Mouse (Mus musculus) neural tube, embryonic 12.5 days (tissue): ENCODE results near the gene Tmem273. TPM values are rescaled to one million over a fixed set of nuclear protein-coding genes. Genes with fewer than 3 reads are reported as not detected.

Experiments
- ATAC-seq: fragments of 200-750 bp; cut with Nextera tagmentation; 2 replicates; pipeline ENCODE4 v1.8.0; 2017; ENCODE audit warnings: low read depth, mild to moderate bottlenecking, moderate TSS enrichment, moderate library complexity; ENCODE audit not compliant: low FRiP score
- H3K27ac ChIP-seq: fragments of 300-500 bp; sonication (generic); 2 replicates; pipeline ENCODE4 v1.5.1; 2016
- H3K27me3 ChIP-seq: fragments of 300-500 bp; sonication (generic); replicated peaks from 2 replicates; pipeline ENCODE4 v1.6.1; 2016; ENCODE audit warnings: mild to moderate bottlenecking
- H3K36me3 ChIP-seq: fragments of 300-500 bp; sonication (generic); 2 replicates; pipeline ENCODE4 v1.6.1; 2016; ENCODE audit warnings: mild to moderate bottlenecking
- H3K4me1 ChIP-seq: fragments of 300-500 bp; sonication (generic); 2 replicates; pipeline ENCODE4 v1.6.1; 2016
- H3K4me2 ChIP-seq: fragments of 300-500 bp; sonication (generic); replicated peaks from 2 replicates; pipeline ENCODE4 v1.6.1; 2016; ENCODE audit warnings: mild to moderate bottlenecking
- H3K4me3 ChIP-seq: fragments of 300-500 bp; sonication (generic); 2 replicates; pipeline ENCODE4 v1.5.1; 2016
- H3K9ac ChIP-seq: fragments of 300-500 bp; sonication (generic); 2 replicates; pipeline ENCODE4 v1.6.1; 2016; ENCODE audit warnings: mild to moderate bottlenecking
- H3K9me3 ChIP-seq: fragments of 300-500 bp; sonication (generic); 2 replicates; pipeline ENCODE4 v1.6.1; 2016; ENCODE audit warnings: mild to moderate bottlenecking
- WGBS: fragments of 180-500 bp; shearing (Covaris S2); methylation state at CpG from one replicate; pipeline ENCODE4 v1.1.7; 2016; 5-methylcytosine and 5-hydroxymethylcytosine counted together
- polyA plus RNA-seq: library from polyadenylated mRNA; unstranded; fragments of >200 nt; fragmentation: Nextera tagmentation; extraction: Ambion mirVana; gene quantifications from 2 replicates; pipeline ENCODE4 v1.2.1, GENCODE M21; 2016

Tmem273 gene
- 0.74 and 0.92 TPM in 2 replicates for polyA plus RNA-seq

GRCm38 (mm10) chr14:32785556-32786130 lies at the start of gene Tmem273:
Gene Tmem273 (plus strand): TSS chr14:32785963.
- H3K9me3 ChIP-seq: no peaks in the 10 kb centered on the region
- H3K36me3 ChIP-seq: no peaks in the 10 kb centered on the region
- H3K27me3 ChIP-seq: no peaks in the 10 kb centered on the region
- H3K27ac ChIP-seq: no peak within 1 kb of the TSS
- 81% methylated on average over 3 of the region's 3 CpGs for WGBS
- H3K9ac ChIP-seq: no peak within 1 kb of the TSS
- no peak within 1 kb of the TSS for H3K4me2 ChIP-seq
- H3K4me1 ChIP-seq: no peaks in the 10 kb centered on the region
- no peak for ATAC-seq
- H3K4me3 ChIP-seq: no peak within 1 kb of the TSS

GRCm38 (mm10) chr14:32736561-32736960 lies 49.2 kb upstream of the Tmem273 start:
- 82% methylated on average over 6 of the region's 6 CpGs for WGBS
- H3K27me3 ChIP-seq: no peaks in the 10 kb centered on the region
- no peak overlapping the region for H3K4me3 ChIP-seq
- no peaks in the 10 kb centered on the region for H3K4me1 ChIP-seq
- ATAC-seq: no peak
- H3K36me3 ChIP-seq: no peaks in the 10 kb centered on the region
- H3K9me3 ChIP-seq: peaks cover 10% of the 10 kb centered on the region; the same call in 1 of the 2 replicates
- no peak overlapping the region for H3K27ac ChIP-seq
- H3K9ac ChIP-seq: no peak overlapping the region
- H3K4me2 ChIP-seq: no peak overlapping the region

GRCm38 (mm10) chr14:32738586-32738985 lies 47.2 kb upstream of the Tmem273 start:
- no peak for ATAC-seq
- 91% methylated on average over 5 of the region's 5 CpGs for WGBS
- no peak overlapping the region for H3K9ac ChIP-seq
- H3K4me2 ChIP-seq: no peak overlapping the region
- peaks cover 10% of the 10 kb centered on the region; the same call in 1 of the 2 replicates for H3K9me3 ChIP-seq
- H3K27me3 ChIP-seq: no peaks in the 10 kb centered on the region
- no peak overlapping the region for H3K27ac ChIP-seq
- H3K36me3 ChIP-seq: no peaks in the 10 kb centered on the region
- H3K4me3 ChIP-seq: no peak overlapping the region
- H3K4me1 ChIP-seq: no peaks in the 10 kb centered on the region

- Histone ChIP-seq H3K9ac (no peak overlapping the region), H3K36me3 (no peaks in the 10 kb centered on the region), H3K4me1 (no peaks in the 10 kb centered on the region), H3K4me3 (no peak overlapping the region), H3K4me2 (no peak overlapping the region), H3K9me3 (no peaks in the 10 kb centered on the region), H3K27ac (no peak overlapping the region), H3K27me3 (no peaks in the 10 kb centered on the region)
- WGBS: 86% methylated on average over 6 of the region's 6 CpGs
- ATAC-seq: no peak
Measured at GRCm38 (mm10) chr14:32748519-32748918, 37.2 kb upstream of the Tmem273 start.

GRCm38 (mm10) chr14:32750727-32751126 lies 35.0 kb upstream of the Tmem273 start:
- H3K36me3 ChIP-seq: no peaks in the 10 kb centered on the region
- no peak for ATAC-seq
- H3K9me3 ChIP-seq: no peaks in the 10 kb centered on the region
- H3K27me3 ChIP-seq: no peaks in the 10 kb centered on the region
- H3K9ac ChIP-seq: no peak overlapping the region
- no peak overlapping the region for H3K4me3 ChIP-seq
- H3K27ac ChIP-seq: no peak overlapping the region
- no peak overlapping the region for H3K4me2 ChIP-seq
- WGBS: 88% methylated on average over 6 of the region's 6 CpGs
- no peaks in the 10 kb centered on the region for H3K4me1 ChIP-seq

- ATAC-seq: no peak
- Histone ChIP-seq H3K4me2 (no peak overlapping the region), H3K9me3 (no peaks in the 10 kb centered on the region), H3K27me3 (no peaks in the 10 kb centered on the region), H3K27ac (no peak overlapping the region), H3K4me3 (no peak overlapping the region), H3K4me1 (no peaks in the 10 kb centered on the region), H3K36me3 (no peaks in the 10 kb centered on the region), H3K9ac (no peak overlapping the region)
- WGBS: 80% methylated on average over 1 of the region's 1 CpGs
Measured at GRCm38 (mm10) chr14:32754286-32754685, 31.5 kb upstream of the Tmem273 start.

- H3K4me2 ChIP-seq: no peak overlapping the region
- H3K27me3 ChIP-seq: no peaks in the 10 kb centered on the region
- 88% methylated on average over 1 of the region's 1 CpGs for WGBS
- no peaks in the 10 kb centered on the region for H3K4me1 ChIP-seq
- no peaks in the 10 kb centered on the region for H3K36me3 ChIP-seq
- H3K9ac ChIP-seq: no peak overlapping the region
- H3K9me3 ChIP-seq: no peaks in the 10 kb centered on the region
- no peak for ATAC-seq
- H3K4me3 ChIP-seq: no peak overlapping the region
- no peak overlapping the region for H3K27ac ChIP-seq
Measured at GRCm38 (mm10) chr14:32762177-32762576, 23.6 kb upstream of the Tmem273 start.

GRCm38 (mm10) chr14:32770563-32770962 lies 15.2 kb upstream of the Tmem273 start:
- H3K27me3 ChIP-seq: no peaks in the 10 kb centered on the region
- no peak overlapping the region for H3K9ac ChIP-seq
- no peak overlapping the region for H3K27ac ChIP-seq
- no peak overlapping the region for H3K4me3 ChIP-seq
- ATAC-seq: no peak
- no peaks in the 10 kb centered on the region for H3K4me1 ChIP-seq
- no peaks in the 10 kb centered on the region for H3K9me3 ChIP-seq
- H3K36me3 ChIP-seq: no peaks in the 10 kb centered on the region
- H3K4me2 ChIP-seq: no peak overlapping the region
- 79% methylated on average over 6 of the region's 6 CpGs for WGBS

- no peak overlapping the region for H3K4me3 ChIP-seq
- no peak overlapping the region for H3K27ac ChIP-seq
- no peak overlapping the region for H3K4me2 ChIP-seq
- H3K9ac ChIP-seq: no peak overlapping the region
- no peaks in the 10 kb centered on the region for H3K27me3 ChIP-seq
- ATAC-seq: no peak
- WGBS: 82% methylated on average over 4 of the region's 4 CpGs
- no peaks in the 10 kb centered on the region for H3K4me1 ChIP-seq
- no peaks in the 10 kb centered on the region for H3K9me3 ChIP-seq
- H3K36me3 ChIP-seq: no peaks in the 10 kb centered on the region
Measured at GRCm38 (mm10) chr14:32772085-32772484, 13.7 kb upstream of the Tmem273 start.

- H3K9ac ChIP-seq: no peak overlapping the region
- H3K4me3 ChIP-seq: no peak overlapping the region
- no peak for ATAC-seq
- H3K9me3 ChIP-seq: no peaks in the 10 kb centered on the region
- WGBS: 71% methylated on average over 3 of the region's 3 CpGs
- no peak overlapping the region for H3K4me2 ChIP-seq
- H3K27ac ChIP-seq: no peak overlapping the region
- no peaks in the 10 kb centered on the region for H3K27me3 ChIP-seq
- H3K36me3 ChIP-seq: no peaks in the 10 kb centered on the region
- no peaks in the 10 kb centered on the region for H3K4me1 ChIP-seq
Measured at GRCm38 (mm10) chr14:32772791-32773190, 13.0 kb upstream of the Tmem273 start.

- no peak overlapping the region for H3K9ac ChIP-seq
- no peak overlapping the region for H3K27ac ChIP-seq
- no peaks in the 10 kb centered on the region for H3K27me3 ChIP-seq
- H3K4me2 ChIP-seq: no peak overlapping the region
- H3K4me3 ChIP-seq: no peak overlapping the region
- no peaks in the 10 kb centered on the region for H3K4me1 ChIP-seq
- no peaks in the 10 kb centered on the region for H3K36me3 ChIP-seq
- no peak for ATAC-seq
- no peaks in the 10 kb centered on the region for H3K9me3 ChIP-seq
- WGBS: 85% methylated on average over 3 of the region's 3 CpGs
Measured at GRCm38 (mm10) chr14:32773456-32773855, 12.3 kb upstream of the Tmem273 start.

- Histone ChIP-seq H3K9me3 (no peaks in the 10 kb centered on the region), H3K4me1 (no peaks in the 10 kb centered on the region), H3K9ac (no peak overlapping the region), H3K36me3 (no peaks in the 10 kb centered on the region), H3K4me3 (no peak overlapping the region), H3K27me3 (no peaks in the 10 kb centered on the region), H3K27ac (no peak overlapping the region), H3K4me2 (no peak overlapping the region)
- WGBS: 70% methylated on average over 7 of the region's 7 CpGs
- no peak for ATAC-seq
Measured at GRCm38 (mm10) chr14:32776077-32776476, 9.7 kb upstream of the Tmem273 start.

GRCm38 (mm10) chr14:32778362-32778761 lies 7.4 kb upstream of the Tmem273 start:
- H3K4me2 ChIP-seq: no peak overlapping the region
- no peaks in the 10 kb centered on the region for H3K27me3 ChIP-seq
- no peak overlapping the region for H3K27ac ChIP-seq
- ATAC-seq: no peak
- H3K4me1 ChIP-seq: no peaks in the 10 kb centered on the region
- no peaks in the 10 kb centered on the region for H3K9me3 ChIP-seq
- no peak overlapping the region for H3K4me3 ChIP-seq
- 78% methylated on average over 3 of the region's 3 CpGs for WGBS
- H3K36me3 ChIP-seq: no peaks in the 10 kb centered on the region
- no peak overlapping the region for H3K9ac ChIP-seq
